Mouse (Mus musculus): Measurements from ENCODE around the gene Gpha2. TPM values are rescaled to one million over a fixed set of nuclear protein-coding genes. Genes with fewer than 3 reads are reported as not detected.

The Gpha2 gene
- polyA plus RNA-seq, 1 experiment from 2014 or later: not detected

DNA sequence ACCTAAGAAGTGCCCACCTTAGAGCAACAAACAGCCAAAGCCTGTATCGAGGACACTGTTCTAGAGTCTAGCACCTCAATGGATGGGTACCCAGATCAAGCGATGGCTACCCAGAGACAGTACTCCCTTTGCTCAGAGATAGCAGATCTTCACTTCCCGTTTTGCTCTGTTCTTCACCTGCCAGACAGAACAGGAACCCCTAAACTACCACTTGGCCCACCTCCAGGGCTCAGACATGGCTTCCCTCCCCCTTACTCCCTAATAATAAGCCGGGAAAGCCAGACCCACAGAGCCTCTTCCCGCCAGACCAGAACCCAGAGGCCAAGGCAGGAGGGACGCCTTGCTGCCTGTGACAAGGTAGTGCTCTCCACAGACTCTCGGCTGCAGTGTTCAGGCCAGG is 10.7 kb downstream of the Gpha2 start:
- 72% methylated on average over 7 of the region's 7 CpGs for WGBS
- no peak overlapping the region for H3K4me2 ChIP-seq (ENCODE audit: low read depth, low read length, severe bottlenecking)
- no peaks in the 10 kb centered on the region for H3K36me3 ChIP-seq (ENCODE audit: control insufficient read depth, insufficient read depth, low read length)
- no peak for ATAC-seq (replicated peaks; ENCODE audit: low FRiP score)
- peaks cover 7% of the 10 kb centered on the region; the same call in 1 of the 2 replicates for H3K4me1 ChIP-seq (replicated peaks; ENCODE audit: control insufficient read depth, insufficient read depth, low read length)
- DNase-seq (ENCODE audit: low spot score): no peak
- H3K9me3 ChIP-seq (ENCODE audit: control insufficient read depth, low read length): no peaks in the 10 kb centered on the region
- no peak overlapping the region for H3K27ac ChIP-seq (ENCODE audit: low read depth, low read length)
- H3K9ac ChIP-seq (ENCODE audit: low read length): no peak overlapping the region
- no peaks in the 10 kb centered on the region for H3K27me3 ChIP-seq (ENCODE audit: control insufficient read depth, insufficient read depth, low read length)
- H3K4me3 ChIP-seq (ENCODE audit: low read depth, low read length): no peak overlapping the region

DNA sequence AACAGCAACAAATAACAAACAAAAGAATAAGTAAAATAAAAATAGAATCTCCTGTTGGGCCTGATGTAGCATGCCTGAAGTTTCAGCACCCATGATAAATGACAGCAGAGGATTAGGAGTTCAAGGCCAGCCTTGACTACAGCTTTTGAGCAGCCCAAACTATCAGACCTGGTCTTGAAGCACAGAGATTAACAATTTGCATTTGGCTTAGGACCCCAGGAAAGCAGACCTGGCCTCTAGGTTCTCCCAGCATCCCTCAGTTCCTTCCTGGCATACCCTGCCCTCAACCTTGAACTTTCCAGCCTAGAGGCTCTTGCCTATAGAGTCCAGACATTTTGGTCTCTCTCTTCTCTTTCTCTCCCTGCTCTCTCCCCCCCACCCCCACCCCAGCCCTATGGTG is 12.6 kb downstream of the Gpha2 start:
- no peak for ATAC-seq (replicated peaks; ENCODE audit: low FRiP score)
- Histone ChIP-seq H3K27ac (ENCODE audit: low read depth, low read length) (no peak overlapping the region), H3K4me2 (ENCODE audit: low read depth, low read length, severe bottlenecking) (no peak overlapping the region), H3K27me3 (ENCODE audit: control insufficient read depth, insufficient read depth, low read length) (no peaks in the 10 kb centered on the region), H3K9ac (ENCODE audit: low read length) (no peak overlapping the region), H3K4me1 (replicated peaks; ENCODE audit: control insufficient read depth, insufficient read depth, low read length) (peaks cover 11% of the 10 kb centered on the region; the same call in 1 of the 2 replicates), H3K4me3 (ENCODE audit: low read depth, low read length) (no peak overlapping the region), H3K36me3 (ENCODE audit: control insufficient read depth, insufficient read depth, low read length) (no peaks in the 10 kb centered on the region), H3K9me3 (ENCODE audit: control insufficient read depth, low read length) (no peaks in the 10 kb centered on the region)
- no peak for DNase-seq (ENCODE audit: low spot score)

DNA sequence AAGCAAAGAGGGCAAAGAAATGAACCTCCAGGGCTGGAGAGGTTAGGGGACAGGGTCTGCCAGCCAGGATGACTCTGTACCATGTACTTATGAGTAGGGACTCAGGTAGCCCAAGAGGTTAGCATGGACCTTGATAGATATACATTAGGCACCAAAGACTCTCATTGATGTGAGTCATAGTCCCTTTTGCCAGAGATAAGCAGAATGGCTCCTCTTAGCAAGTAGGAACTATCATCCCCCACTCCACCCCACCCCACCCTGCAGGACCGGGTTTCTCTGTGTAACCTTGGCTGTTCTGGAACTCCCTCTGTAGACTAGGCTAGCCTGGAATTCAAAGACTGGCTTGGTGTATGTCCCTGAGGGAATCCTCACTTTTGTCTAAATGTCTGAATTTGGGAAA is 14.0 kb downstream of the Gpha2 start:
- peaks cover 6% of the 10 kb centered on the region; the same call in 1 of the 2 replicates for H3K4me1 ChIP-seq (replicated peaks; ENCODE audit: control insufficient read depth, insufficient read depth, low read length)
- no peak for ATAC-seq (replicated peaks; ENCODE audit: low FRiP score)
- H3K36me3 ChIP-seq (ENCODE audit: control insufficient read depth, insufficient read depth, low read length): no peaks in the 10 kb centered on the region; the same call in 1 of the 2 replicates
- H3K9me3 ChIP-seq (ENCODE audit: control insufficient read depth, low read length): no peaks in the 10 kb centered on the region
- no peak overlapping the region for H3K9ac ChIP-seq (ENCODE audit: low read length)
- 88% methylated on average over 1 of the region's 1 CpGs for WGBS
- no peak overlapping the region for H3K4me2 ChIP-seq (ENCODE audit: low read depth, low read length, severe bottlenecking)
- H3K4me3 ChIP-seq (ENCODE audit: low read depth, low read length): no peak overlapping the region
- H3K27me3 ChIP-seq (ENCODE audit: control insufficient read depth, insufficient read depth, low read length): no peaks in the 10 kb centered on the region
- no peak for DNase-seq (ENCODE audit: low spot score)
- no peak overlapping the region for H3K27ac ChIP-seq (ENCODE audit: low read depth, low read length)

DNA sequence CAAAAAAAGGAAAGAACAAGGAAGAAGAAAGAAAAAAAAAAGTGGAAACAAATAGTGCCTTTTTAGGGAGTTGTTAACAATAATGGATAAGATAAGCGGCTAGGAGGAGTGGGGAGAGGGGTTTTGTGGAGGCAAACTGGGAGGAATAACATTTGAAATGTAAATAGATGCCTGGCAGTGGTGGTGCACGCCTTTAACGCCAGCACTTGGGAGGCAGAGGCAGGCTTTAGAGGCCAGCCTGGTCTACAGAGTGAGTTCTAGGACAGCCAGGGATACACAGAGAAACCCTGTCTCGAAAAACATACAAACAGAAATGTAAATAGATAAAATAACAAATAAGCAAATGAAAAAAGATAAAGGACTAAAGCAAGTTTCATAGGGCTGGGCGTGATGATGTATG is 14.5 kb downstream of the Gpha2 start:
- peak overlapping the region; percentile 50 for H3K27ac ChIP-seq (ENCODE audit: low read depth, low read length)
- DNase-seq (ENCODE audit: low spot score) (no peak), ATAC-seq (replicated peaks; ENCODE audit: low FRiP score) (no peak)
- 37% methylated on average over 5 of the region's 5 CpGs for WGBS
- H3K36me3 ChIP-seq (ENCODE audit: control insufficient read depth, insufficient read depth, low read length): no peaks in the 10 kb centered on the region; the same call in 1 of the 2 replicates
- peak overlapping the region; percentile 32; the same call in 1 of the 2 replicates for H3K4me2 ChIP-seq (ENCODE audit: low read depth, low read length, severe bottlenecking)
- H3K27me3 ChIP-seq (ENCODE audit: control insufficient read depth, insufficient read depth, low read length): no peaks in the 10 kb centered on the region
- H3K4me3 ChIP-seq (ENCODE audit: low read depth, low read length): no peak overlapping the region; the same call in 1 of the 2 replicates
- H3K9ac ChIP-seq (ENCODE audit: low read length): no peak overlapping the region; the same call in 1 of the 2 replicates
- peaks cover 6% of the 10 kb centered on the region; the same call in 1 of the 2 replicates for H3K4me1 ChIP-seq (replicated peaks; ENCODE audit: control insufficient read depth, insufficient read depth, low read length)
- no peaks in the 10 kb centered on the region for H3K9me3 ChIP-seq (ENCODE audit: control insufficient read depth, low read length)

DNA sequence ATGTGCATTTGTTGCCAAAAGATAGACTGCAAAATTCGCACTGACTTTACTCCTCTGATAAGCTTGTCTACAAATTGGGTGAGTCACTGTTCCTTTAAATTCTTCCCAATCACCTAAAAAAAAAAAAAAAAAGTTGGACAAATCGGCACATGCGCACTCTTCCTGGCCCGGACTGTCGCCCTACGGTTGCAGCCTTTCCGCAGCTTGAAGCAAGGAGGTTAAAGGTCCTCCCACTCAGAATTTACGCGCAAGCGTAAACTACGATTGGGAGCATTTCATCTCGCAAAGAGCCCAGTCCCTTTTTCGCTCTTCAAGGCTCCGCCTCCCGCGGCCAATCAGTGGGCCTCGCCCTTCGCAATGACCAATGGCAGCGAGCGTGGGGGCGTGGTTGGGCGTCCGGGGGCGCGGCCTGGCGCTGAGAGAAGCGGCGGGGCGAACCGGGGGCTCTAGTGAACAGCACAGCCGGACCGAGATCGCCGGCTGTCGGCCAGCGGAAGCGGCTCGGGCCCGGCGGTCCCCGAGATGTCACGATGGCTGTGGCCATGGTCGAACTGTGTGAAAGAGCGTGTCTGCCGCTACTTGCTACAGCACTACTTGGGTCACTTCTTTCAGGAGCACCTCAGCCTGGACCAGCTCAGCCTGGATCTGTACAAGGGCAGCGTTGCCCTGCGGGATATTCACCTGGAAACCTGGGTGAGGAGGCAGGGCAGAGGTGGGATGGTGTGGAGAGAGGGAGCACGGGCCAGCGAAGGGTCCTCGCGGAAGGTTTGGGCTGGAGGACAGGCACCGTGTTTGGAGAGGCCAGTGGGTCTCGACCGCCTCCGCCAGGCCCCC is 15.3 kb downstream of the Gpha2 start, which contains the start of gene Atg2a:
Atg2a (plus strand) TSS at position 395 of the 834 bp plus-strand sequence.
- peak; percentile 93 for ATAC-seq (replicated peaks; ENCODE audit: low FRiP score)
- peak; percentile 98 for DNase-seq (ENCODE audit: low spot score)
- Histone ChIP-seq H3K4me1 (replicated peaks; ENCODE audit: control insufficient read depth, insufficient read depth, low read length) (peaks cover 4% of the 10 kb centered on the region; the same call in 1 of the 2 replicates), H3K27me3 (ENCODE audit: control insufficient read depth, insufficient read depth, low read length) (no peaks in the 10 kb centered on the region), H3K9ac (ENCODE audit: low read length) (peak within 1 kb of the TSS; percentile 90), H3K4me2 (ENCODE audit: low read depth, low read length, severe bottlenecking) (peak within 1 kb of the TSS; percentile 92), H3K36me3 (ENCODE audit: control insufficient read depth, insufficient read depth, low read length) (no peaks in the 10 kb centered on the region; the same call in 1 of the 2 replicates), H3K4me3 (ENCODE audit: low read depth, low read length) (peak within 1 kb of the TSS; percentile 85), H3K9me3 (ENCODE audit: control insufficient read depth, low read length) (no peaks in the 10 kb centered on the region), H3K27ac (ENCODE audit: low read depth, low read length) (peak within 1 kb of the TSS; percentile 50)
- WGBS: under 1% methylated on average over 55 of the region's 55 CpGs

DNA sequence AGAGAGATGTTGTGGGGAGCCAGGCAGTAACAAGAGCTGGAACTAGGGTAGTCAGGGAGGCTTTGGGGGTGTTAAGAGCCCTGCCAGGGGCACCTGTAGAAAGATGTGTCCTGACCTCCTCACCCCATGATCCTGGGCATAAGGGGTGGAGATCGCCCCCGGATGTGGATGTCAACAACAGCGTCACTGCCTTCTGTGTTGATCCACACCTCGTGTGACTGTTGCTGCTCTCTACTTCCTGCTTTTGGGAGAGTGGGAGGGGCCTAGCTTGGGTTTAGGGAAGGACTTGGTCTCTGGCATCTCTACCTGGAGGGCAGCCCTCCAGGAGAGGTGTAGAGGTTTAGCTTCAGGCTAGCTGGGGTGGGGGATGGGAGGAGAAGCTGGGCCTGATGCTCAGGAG is 16.1 kb downstream of the Gpha2 start:
- DNase-seq (ENCODE audit: low spot score) (no peak), ATAC-seq (replicated peaks; ENCODE audit: low FRiP score) (0 out of 2 replicates have a peak, but pooled peaks have one; percentile 0)
- no peaks in the 10 kb centered on the region; the same call in 1 of the 2 replicates for H3K36me3 ChIP-seq (ENCODE audit: control insufficient read depth, insufficient read depth, low read length)
- 0% methylated on average over 4 of the region's 4 CpGs for WGBS
- H3K27me3 ChIP-seq (ENCODE audit: control insufficient read depth, insufficient read depth, low read length): no peaks in the 10 kb centered on the region
- H3K9me3 ChIP-seq (ENCODE audit: control insufficient read depth, low read length): no peaks in the 10 kb centered on the region
- H3K9ac ChIP-seq (ENCODE audit: low read length): peak overlapping the region; percentile 90
- H3K27ac ChIP-seq (ENCODE audit: low read depth, low read length): no peak overlapping the region
- H3K4me2 ChIP-seq (ENCODE audit: low read depth, low read length, severe bottlenecking): peak overlapping the region; percentile 92
- H3K4me1 ChIP-seq (replicated peaks; ENCODE audit: control insufficient read depth, insufficient read depth, low read length): peaks cover 3% of the 10 kb centered on the region; the same call in 1 of the 2 replicates
- H3K4me3 ChIP-seq (ENCODE audit: low read depth, low read length): peak overlapping the region; percentile 85

DNA sequence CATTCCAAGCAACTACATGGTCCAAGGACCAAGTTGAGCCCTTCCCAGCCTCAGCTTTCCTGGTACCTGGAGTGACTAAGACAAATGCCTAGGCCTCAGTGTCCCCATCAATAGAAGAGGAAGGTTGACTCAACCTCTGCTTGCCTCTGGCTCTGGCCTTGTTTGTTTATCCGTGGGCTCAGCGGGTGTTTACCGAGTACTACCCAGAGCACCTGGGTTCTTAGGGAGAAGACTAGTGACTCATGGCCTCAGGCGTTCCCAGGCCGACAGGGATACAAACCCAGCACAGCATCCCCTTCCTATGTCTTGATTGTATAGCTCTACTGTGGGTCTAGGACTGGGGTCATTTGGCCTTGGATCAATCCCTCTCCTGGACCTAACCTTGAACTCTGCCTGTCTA is 17.0 kb downstream of the Gpha2 start:
- Histone ChIP-seq H3K4me2 (ENCODE audit: low read depth, low read length, severe bottlenecking) (no peak overlapping the region), H3K27me3 (ENCODE audit: control insufficient read depth, insufficient read depth, low read length) (no peaks in the 10 kb centered on the region), H3K27ac (ENCODE audit: low read depth, low read length) (no peak overlapping the region), H3K36me3 (ENCODE audit: control insufficient read depth, insufficient read depth, low read length) (no peaks in the 10 kb centered on the region; the same call in 1 of the 2 replicates), H3K9me3 (ENCODE audit: control insufficient read depth, low read length) (no peaks in the 10 kb centered on the region), H3K4me3 (ENCODE audit: low read depth, low read length) (no peak overlapping the region), H3K4me1 (replicated peaks; ENCODE audit: control insufficient read depth, insufficient read depth, low read length) (peaks cover 3% of the 10 kb centered on the region; the same call in 1 of the 2 replicates), H3K9ac (ENCODE audit: low read length) (no peak overlapping the region)
- DNase-seq (ENCODE audit: low spot score) (no peak), ATAC-seq (replicated peaks; ENCODE audit: low FRiP score) (no peak)
- WGBS: 80% methylated on average over 5 of the region's 5 CpGs

DNA sequence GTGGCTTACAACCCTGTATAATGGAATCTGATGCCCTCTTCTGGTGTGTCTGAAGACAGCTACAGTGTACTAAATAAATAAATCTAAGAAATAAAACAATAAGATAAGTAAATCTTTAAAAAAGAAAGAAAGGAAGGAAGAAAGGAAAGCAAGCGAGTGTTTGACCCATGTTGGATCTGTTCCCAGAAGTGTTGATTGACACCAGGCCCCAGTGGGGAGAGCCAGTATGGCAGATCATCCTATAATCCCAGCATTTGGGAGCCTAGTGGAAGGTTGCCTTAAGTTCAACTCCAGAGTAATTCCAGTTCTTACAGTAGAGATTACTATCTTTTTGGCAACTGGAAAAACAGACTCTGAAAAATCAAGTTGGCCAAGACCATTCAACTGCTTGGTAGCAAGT is 19.6 kb downstream of the Gpha2 start:
- Histone ChIP-seq H3K9ac (ENCODE audit: low read length) (no peak overlapping the region), H3K9me3 (ENCODE audit: control insufficient read depth, low read length) (no peaks in the 10 kb centered on the region), H3K4me2 (ENCODE audit: low read depth, low read length, severe bottlenecking) (no peak overlapping the region), H3K27ac (ENCODE audit: low read depth, low read length) (no peak overlapping the region), H3K36me3 (ENCODE audit: control insufficient read depth, insufficient read depth, low read length) (no peaks in the 10 kb centered on the region; the same call in 1 of the 2 replicates), H3K4me3 (ENCODE audit: low read depth, low read length) (no peak overlapping the region), H3K27me3 (ENCODE audit: control insufficient read depth, insufficient read depth, low read length) (no peaks in the 10 kb centered on the region), H3K4me1 (replicated peaks; ENCODE audit: control insufficient read depth, insufficient read depth, low read length) (peaks cover 3% of the 10 kb centered on the region; the same call in 1 of the 2 replicates)
- ATAC-seq (replicated peaks; ENCODE audit: low FRiP score) (no peak), DNase-seq (ENCODE audit: low spot score) (no peak)
- WGBS: 97% methylated on average over 1 of the region's 1 CpGs

Data from forebrain, embryonic 11.5 days (tissue).